Mouse (Mus musculus) urinary bladder, postnatal 25 days (tissue): Measurements from ENCODE around the gene Nbas.

Experiments used
- DNase-seq: peaks from one replicate; pipeline ENCODE4 v3.0.0; 2022; ENCODE audit warnings: low spot score

Gene Nbas

GRCm38 (mm10) chr12:13532731-13533365 is 263.9 kb downstream of the Nbas start:
- no peak for DNase-seq

GRCm38 (mm10) chr12:13539171-13539570 is 270.2 kb downstream of the Nbas start:
- DNase-seq: no peak

- no peak for DNase-seq
Measured at GRCm38 (mm10) chr12:13543806-13544205, 274.9 kb downstream of the Nbas start.

- DNase-seq: no peak
Measured at GRCm38 (mm10) chr12:13563646-13564289, 294.8 kb downstream of the Nbas start.

- DNase-seq: no peak
Measured at GRCm38 (mm10) chr12:13564330-13564729, 295.4 kb downstream of the Nbas start.

- DNase-seq: no peak
Measured at GRCm38 (mm10) chr12:13566421-13566820, 297.5 kb downstream of the Nbas start.

GRCm38 (mm10) chr12:13575158-13575557 is 306.2 kb downstream of the Nbas start:
- no peak for DNase-seq

GRCm38 (mm10) chr12:13575605-13576600 is 307.0 kb downstream of the Nbas start:
- DNase-seq: no peak

- DNase-seq: no peak
Measured at GRCm38 (mm10) chr12:13576761-13577160, 307.8 kb downstream of the Nbas start.

- no peak for DNase-seq
Measured at GRCm38 (mm10) chr12:13580796-13581195, 311.9 kb downstream of the Nbas start.

GRCm38 (mm10) chr12:13583386-13583785 is 314.5 kb downstream of the Nbas start:
- DNase-seq: no peak

GRCm38 (mm10) chr12:13585527-13586156 is 316.7 kb downstream of the Nbas start:
- DNase-seq: no peak

- DNase-seq: no peak
Measured at GRCm38 (mm10) chr12:13587675-13588074, 318.7 kb downstream of the Nbas start.

GRCm38 (mm10) chr12:13589021-13589420 is 320.1 kb downstream of the Nbas start:
- DNase-seq: no peak

- no peak for DNase-seq
Measured at GRCm38 (mm10) chr12:13594746-13595469, 326.0 kb downstream of the Nbas start.

- no peak for DNase-seq
Measured at GRCm38 (mm10) chr12:13597026-13597425, 328.1 kb downstream of the Nbas start.

- no peak for DNase-seq
Measured at GRCm38 (mm10) chr12:13598545-13598944, 329.6 kb downstream of the Nbas start.

GRCm38 (mm10) chr12:13602414-13602813 is 333.5 kb downstream of the Nbas start:
- DNase-seq: peak; percentile 26

- DNase-seq: no peak
Measured at GRCm38 (mm10) chr12:13607021-13607420, 338.1 kb downstream of the Nbas start.

GRCm38 (mm10) chr12:13609027-13609426 is 340.1 kb downstream of the Nbas start:
- no peak for DNase-seq

GRCm38 (mm10) chr12:13613041-13613440 is 344.1 kb downstream of the Nbas start:
- DNase-seq: no peak
